Mouse (Mus musculus) ES-Bruce4 (cell line): Measurements from ENCODE around the gene Laptm4a. TPM values are rescaled to one million over a fixed set of nuclear protein-coding genes. Genes with fewer than 3 reads are reported as not detected.
A peak's percentile ranks its signal among the peaks of the same experiment; 100 is the strongest.
"Not testable (repeated sequence)": the region's sequence is repeated elsewhere in the genome, so short reads cannot be mapped to it uniquely, and the experiment has no call there.

ENCODE experiments used
- H3K27ac ChIP-seq: 2 replicates; pipeline ENCODE4 v1.5.1; 2012; ENCODE audit warnings: low read length, inconsistent platforms; ENCODE audit not compliant: insufficient read depth
- H3K27me3 ChIP-seq: 2 replicates; pipeline ENCODE4 v1.6.1; 2012; ENCODE audit warnings: mild to moderate bottlenecking, low read length, inconsistent platforms; ENCODE audit not compliant: control insufficient read depth, poor library complexity, insufficient read depth, severe bottlenecking
- H3K36me3 ChIP-seq: 2 replicates; pipeline ENCODE4 v1.6.1; 2012; ENCODE audit warnings: inconsistent platforms, mild to moderate bottlenecking, low read length, moderate library complexity; ENCODE audit not compliant: control insufficient read depth, poor library complexity, insufficient read depth, severe bottlenecking
- H3K4me1 ChIP-seq: one replicate; pipeline ENCODE4 v1.8.1; 2011; ENCODE audit warnings: low read length; ENCODE audit not compliant: control insufficient read depth, insufficient read depth
- H3K4me3 ChIP-seq: 2 replicates; pipeline ENCODE4 v1.5.1; 2011; ENCODE audit warnings: low read depth, mild to moderate bottlenecking, low read length
- H3K9ac ChIP-seq: 2 replicates; pipeline ENCODE4 v1.6.1; 2012; ENCODE audit warnings: low read depth, mild to moderate bottlenecking, inconsistent platforms; ENCODE audit not compliant: poor library complexity, severe bottlenecking
- H3K9me3 ChIP-seq: replicated peaks from 2 replicates; pipeline ENCODE4 v1.6.1; 2012; ENCODE audit warnings: mild to moderate bottlenecking, low read length, inconsistent platforms; ENCODE audit not compliant: control insufficient read depth, poor library complexity, insufficient read depth, severe bottlenecking
- CTCF ChIP-seq: IDR thresholded peaks from one replicate; pipeline ENCODE4 v1.8.1; 2011; ENCODE audit warnings: low read depth, low read length
- EP300 ChIP-seq: IDR thresholded peaks from 2 replicates; pipeline ENCODE4 v1.6.1; 2011; ENCODE audit warnings: low read depth, low read length; ENCODE audit not compliant: insufficient read depth
- POLR2A ChIP-seq: IDR thresholded peaks from one replicate; pipeline ENCODE4 v1.8.1; 2011; ENCODE audit warnings: low read length; ENCODE audit not compliant: insufficient read depth
- polyA plus RNA-seq: library from polyadenylated mRNA; stranded (reverse); fragments of >200 nt; gene quantifications from 2 replicates; pipeline ENCODE4 v1.2.4, GENCODE M21; 2011; ENCODE audit warnings: low read depth; ENCODE audit not compliant: missing spikeins, insufficient read depth, insufficient read length

Laptm4a gene
- polyA plus RNA-seq, 1 experiment = 371 TPM

DNA sequence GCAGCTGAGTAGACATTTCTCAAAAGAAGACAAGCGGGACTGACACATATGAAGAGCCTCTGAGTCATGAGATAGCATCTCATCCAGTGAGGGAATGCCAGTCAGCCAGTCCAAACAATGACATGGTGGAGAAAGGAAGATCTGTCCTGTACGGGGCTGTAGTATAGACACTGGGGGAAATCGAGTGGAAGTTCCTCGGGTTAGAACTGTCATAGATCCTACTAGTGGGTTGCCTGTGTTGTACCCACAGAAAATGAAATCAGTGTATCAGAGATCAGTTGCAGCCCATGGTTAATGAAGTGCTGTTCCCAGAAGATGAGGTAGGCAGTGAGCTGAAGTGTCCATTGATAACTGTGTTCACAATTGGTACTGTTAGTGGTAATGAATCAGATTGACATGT is 7.3 kb downstream of the Laptm4a start:
- H3K27me3 ChIP-seq = no peaks in the 10 kb centered on the region
- no peak overlapping the region for H3K4me3 ChIP-seq
- peaks cover 33% of the 10 kb centered on the region for H3K36me3 ChIP-seq
- no peak overlapping the region for H3K9ac ChIP-seq
- no peak overlapping the region for H3K27ac ChIP-seq
- TF ChIP-seq POLR2A (no peak), CTCF (no peak), EP300 (no peak)
- H3K4me1 ChIP-seq = no peaks in the 10 kb centered on the region
- no peaks in the 10 kb centered on the region for H3K9me3 ChIP-seq

GRCm38 (mm10) chr12:8931083-8931482 is 9.6 kb downstream of the Laptm4a start:
- Histone ChIP-seq H3K4me1 (no peaks in the 10 kb centered on the region), H3K36me3 (peaks cover 40% of the 10 kb centered on the region), H3K9me3 (no peaks in the 10 kb centered on the region), H3K9ac (no peak overlapping the region), H3K4me3 (no peak overlapping the region), H3K27me3 (no peaks in the 10 kb centered on the region), H3K27ac (no peak overlapping the region)
- TF ChIP-seq EP300 = no peak
- no peak for TF ChIP-seq POLR2A
- TF ChIP-seq CTCF = no peak

- Histone ChIP-seq H3K9me3 (no peaks in the 10 kb centered on the region), H3K9ac (no peak overlapping the region), H3K27ac (no peak overlapping the region), H3K4me1 (peaks cover 2% of the 10 kb centered on the region), H3K4me3 (no peak overlapping the region), H3K27me3 (no peaks in the 10 kb centered on the region), H3K36me3 (peaks cover 51% of the 10 kb centered on the region)
- TF ChIP-seq CTCF (no peak), POLR2A (no peak), EP300 (no peak)
Observed at GRCm38 (mm10) chr12:8935349-8935748, 13.9 kb downstream of the Laptm4a start.

DNA sequence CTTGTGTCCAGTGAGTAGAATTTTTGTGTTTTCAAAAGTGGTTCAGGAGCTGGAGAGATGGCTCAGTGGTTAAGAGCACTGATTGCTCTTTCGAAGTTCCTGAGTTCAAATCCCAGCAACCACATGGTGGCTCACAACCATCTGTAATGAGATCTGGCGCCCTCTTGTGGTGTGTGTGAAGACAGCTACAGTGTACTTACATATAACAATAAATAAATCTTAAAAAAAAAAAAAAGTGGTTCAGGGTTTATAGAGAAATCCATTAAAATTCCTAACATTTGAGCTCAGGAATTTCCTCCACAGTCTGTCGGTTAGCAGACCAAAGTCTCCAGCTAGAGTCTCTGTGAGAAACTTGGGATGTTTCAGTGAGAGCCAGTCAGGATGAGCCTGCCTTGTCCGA is 14.7 kb downstream of the Laptm4a start:
- H3K9ac ChIP-seq = not testable (repeated sequence)
- H3K36me3 ChIP-seq = peaks cover 51% of the 10 kb centered on the region

DNA sequence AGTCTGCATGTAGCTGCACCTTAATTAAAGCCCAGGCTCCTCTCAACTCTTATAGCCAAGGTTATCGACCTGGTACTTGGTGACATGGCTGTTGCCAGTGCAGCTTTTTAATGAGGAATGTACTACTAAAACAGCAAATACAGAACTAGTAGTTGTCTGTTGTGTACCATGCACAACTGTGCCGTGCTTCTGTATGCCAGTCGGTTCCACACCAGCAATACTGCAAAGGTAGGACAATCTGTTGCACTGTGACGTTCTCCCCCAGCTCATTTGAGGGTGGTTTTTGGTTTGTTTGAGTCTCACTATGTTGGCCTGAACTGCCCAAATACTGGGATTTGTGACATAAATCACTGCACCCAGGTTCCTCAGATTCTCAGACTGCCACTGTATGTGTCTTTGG is 18.0 kb downstream of the Laptm4a start:
- Histone ChIP-seq H3K9me3 (no peaks in the 10 kb centered on the region), H3K4me1 (peaks cover 4% of the 10 kb centered on the region), H3K9ac (no peak overlapping the region), H3K27me3 (no peaks in the 10 kb centered on the region), H3K36me3 (peaks cover 37% of the 10 kb centered on the region), H3K27ac (no peak overlapping the region), H3K4me3 (no peak overlapping the region)
- no peak for TF ChIP-seq CTCF
- TF ChIP-seq POLR2A = no peak
- TF ChIP-seq EP300 = no peak

More for the DNA sequence above, 14.7 kb downstream of the Laptm4a start:
- H3K9me3 ChIP-seq, H3K27ac ChIP-seq, H3K4me1 ChIP-seq, H3K4me3 ChIP-seq, H3K27me3 ChIP-seq: not testable (repeated sequence)

- no peak for TF ChIP-seq CTCF
- TF ChIP-seq POLR2A = no peak
- no peak for TF ChIP-seq EP300
- Histone ChIP-seq H3K4me1 (peaks cover 4% of the 10 kb centered on the region), H3K4me3 (no peak overlapping the region), H3K9me3 (no peaks in the 10 kb centered on the region), H3K9ac (no peak overlapping the region), H3K27me3 (no peaks in the 10 kb centered on the region), H3K27ac (peak overlapping the region; percentile 93), H3K36me3 (peaks cover 30% of the 10 kb centered on the region)
Observed at GRCm38 (mm10) chr12:8940011-8941005, 18.8 kb downstream of the Laptm4a start.
